Mouse (Mus musculus) ES-Bruce4 (cell line): ENCODE data around the gene Noc2l. TPM values are rescaled to one million over a fixed set of nuclear protein-coding genes. Genes with fewer than 3 reads are reported as not detected.

Experiments used
- H3K27ac ChIP-seq: 2 replicates; pipeline ENCODE4 v1.5.1; 2012; ENCODE audit warnings: low read length, inconsistent platforms; ENCODE audit not compliant: insufficient read depth
- H3K27me3 ChIP-seq: 2 replicates; pipeline ENCODE4 v1.6.1; 2012; ENCODE audit warnings: mild to moderate bottlenecking, low read length, inconsistent platforms; ENCODE audit not compliant: control insufficient read depth, poor library complexity, insufficient read depth, severe bottlenecking
- H3K36me3 ChIP-seq: 2 replicates; pipeline ENCODE4 v1.6.1; 2012; ENCODE audit warnings: inconsistent platforms, mild to moderate bottlenecking, low read length, moderate library complexity; ENCODE audit not compliant: control insufficient read depth, poor library complexity, insufficient read depth, severe bottlenecking
- H3K4me1 ChIP-seq: one replicate; pipeline ENCODE4 v1.8.1; 2011; ENCODE audit warnings: low read length; ENCODE audit not compliant: control insufficient read depth, insufficient read depth
- H3K4me3 ChIP-seq: 2 replicates; pipeline ENCODE4 v1.5.1; 2011; ENCODE audit warnings: low read depth, mild to moderate bottlenecking, low read length
- H3K9ac ChIP-seq: 2 replicates; pipeline ENCODE4 v1.6.1; 2012; ENCODE audit warnings: low read depth, mild to moderate bottlenecking, inconsistent platforms; ENCODE audit not compliant: poor library complexity, severe bottlenecking
- H3K9me3 ChIP-seq: replicated peaks from 2 replicates; pipeline ENCODE4 v1.6.1; 2012; ENCODE audit warnings: mild to moderate bottlenecking, low read length, inconsistent platforms; ENCODE audit not compliant: control insufficient read depth, poor library complexity, insufficient read depth, severe bottlenecking
- CTCF ChIP-seq: IDR thresholded peaks from one replicate; pipeline ENCODE4 v1.8.1; 2011; ENCODE audit warnings: low read depth, low read length
- EP300 ChIP-seq: IDR thresholded peaks from 2 replicates; pipeline ENCODE4 v1.6.1; 2011; ENCODE audit warnings: low read depth, low read length; ENCODE audit not compliant: insufficient read depth
- POLR2A ChIP-seq: IDR thresholded peaks from one replicate; pipeline ENCODE4 v1.8.1; 2011; ENCODE audit warnings: low read length; ENCODE audit not compliant: insufficient read depth
- polyA plus RNA-seq: library from polyadenylated mRNA; stranded (reverse); fragments of >200 nt; gene quantifications from 2 replicates; pipeline ENCODE4 v1.2.4, GENCODE M21; 2011; ENCODE audit warnings: low read depth; ENCODE audit not compliant: missing spikeins, insufficient read depth, insufficient read length

Noc2l gene
- polyA plus RNA-seq, 1 experiment, result 138 TPM

DNA sequence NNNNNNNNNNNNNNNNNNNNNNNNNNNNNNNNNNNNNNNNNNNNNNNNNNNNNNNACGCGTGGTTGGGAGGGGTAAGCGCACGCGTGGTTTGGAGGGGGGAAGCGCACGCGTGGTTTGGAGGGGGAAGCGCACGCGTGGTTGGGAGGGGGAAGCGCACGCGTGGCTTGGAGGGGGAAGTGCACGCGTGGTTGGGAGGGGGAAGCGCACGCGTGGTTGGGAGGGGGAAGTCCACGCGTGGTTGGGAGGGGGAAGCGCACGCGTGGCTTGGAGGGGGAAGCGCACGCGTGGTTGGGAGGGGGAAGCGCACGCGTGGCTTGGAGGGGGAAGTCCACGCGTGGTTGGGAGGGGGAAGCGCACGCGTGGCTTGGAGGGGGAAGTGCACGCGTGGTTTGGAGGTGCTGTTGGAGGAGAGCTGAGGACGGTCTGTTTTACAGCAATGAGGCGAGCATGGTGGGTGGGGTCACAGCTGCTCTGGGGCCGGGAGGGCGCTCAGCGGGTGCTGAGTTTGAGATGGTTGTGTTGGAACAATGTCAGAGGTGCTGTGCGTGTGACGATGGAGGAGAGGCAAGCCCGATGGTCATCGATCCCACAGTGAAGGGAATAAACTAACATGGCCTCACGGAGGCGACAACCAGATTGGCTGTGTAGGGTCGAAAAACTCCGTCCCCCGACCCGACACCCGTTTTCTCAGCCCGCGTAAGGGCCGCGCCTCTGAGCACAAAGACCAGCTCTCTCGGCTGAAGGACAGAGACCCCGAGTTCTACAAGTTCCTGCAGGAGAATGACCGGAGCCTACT is 1.0 kb downstream of the Noc2l start:
- Histone ChIP-seq H3K36me3 (peaks cover 44% of the 10 kb centered on the region), H3K4me3 (peak overlapping the region; percentile 90), H3K9me3 (no peaks in the 10 kb centered on the region), H3K27ac (no peak overlapping the region), H3K9ac (peak overlapping the region; percentile 93), H3K27me3 (no peaks in the 10 kb centered on the region), H3K4me1 (no peaks in the 10 kb centered on the region)
- no peak for TF ChIP-seq POLR2A
- no peak for TF ChIP-seq EP300
- TF ChIP-seq CTCF, result no peak

DNA sequence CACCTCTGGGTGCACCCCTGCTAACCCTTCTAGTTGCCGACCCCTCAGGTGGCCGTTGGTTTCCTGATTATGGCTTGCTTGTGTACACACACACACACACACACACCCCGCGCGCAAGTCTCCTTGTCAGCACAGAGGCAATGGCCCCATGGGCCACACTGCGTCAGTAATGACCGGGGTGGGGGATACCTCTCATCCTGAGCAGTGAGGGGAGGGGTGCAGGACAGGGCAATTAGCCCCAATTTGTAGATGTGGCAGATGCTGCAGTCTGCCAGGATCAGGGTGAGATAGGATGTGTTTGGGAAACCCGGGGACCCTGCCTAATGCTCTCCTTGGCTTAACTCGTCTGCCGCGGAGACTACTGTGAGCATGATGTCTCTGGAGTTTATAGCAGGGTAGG is 13.8 kb downstream of the Noc2l start:
- TF ChIP-seq EP300 (no peak), CTCF (no peak), POLR2A (no peak)

DNA sequence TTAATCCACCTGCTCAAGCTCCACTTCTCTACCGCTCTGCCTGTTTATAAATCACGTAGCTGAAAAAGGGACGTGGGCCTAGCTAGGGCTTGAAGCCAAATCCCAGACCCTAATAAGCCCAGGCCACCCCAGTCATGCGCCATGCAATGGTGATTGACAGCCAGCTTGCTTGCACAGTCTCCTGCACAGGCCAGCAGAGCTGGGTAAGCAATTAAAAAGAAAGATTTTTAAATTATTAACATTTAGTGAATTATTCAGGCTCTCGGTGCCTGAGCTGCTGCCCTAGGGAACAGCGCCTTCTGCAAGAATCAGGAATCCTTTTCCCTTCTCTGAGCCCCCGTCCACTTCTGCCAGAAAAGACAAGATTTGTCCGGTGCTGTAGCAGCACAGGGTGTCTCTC is 15.3 kb downstream of the Noc2l start:
- Histone ChIP-seq H3K9ac (no peak overlapping the region), H3K36me3 (peaks cover 29% of the 10 kb centered on the region), H3K4me3 (no peak overlapping the region), H3K9me3 (peaks cover 6% of the 10 kb centered on the region), H3K4me1 (no peaks in the 10 kb centered on the region), H3K27me3 (no peaks in the 10 kb centered on the region), H3K27ac (no peak overlapping the region)
- TF ChIP-seq CTCF (no peak), EP300 (no peak), POLR2A (no peak)

More for the DNA sequence above, 13.8 kb downstream of the Noc2l start:
- Histone ChIP-seq H3K36me3 (peaks cover 43% of the 10 kb centered on the region), H3K27me3 (no peaks in the 10 kb centered on the region), H3K9ac (no peak overlapping the region), H3K4me3 (no peak overlapping the region), H3K9me3 (peaks cover 6% of the 10 kb centered on the region), H3K4me1 (no peaks in the 10 kb centered on the region), H3K27ac (no peak overlapping the region)

DNA sequence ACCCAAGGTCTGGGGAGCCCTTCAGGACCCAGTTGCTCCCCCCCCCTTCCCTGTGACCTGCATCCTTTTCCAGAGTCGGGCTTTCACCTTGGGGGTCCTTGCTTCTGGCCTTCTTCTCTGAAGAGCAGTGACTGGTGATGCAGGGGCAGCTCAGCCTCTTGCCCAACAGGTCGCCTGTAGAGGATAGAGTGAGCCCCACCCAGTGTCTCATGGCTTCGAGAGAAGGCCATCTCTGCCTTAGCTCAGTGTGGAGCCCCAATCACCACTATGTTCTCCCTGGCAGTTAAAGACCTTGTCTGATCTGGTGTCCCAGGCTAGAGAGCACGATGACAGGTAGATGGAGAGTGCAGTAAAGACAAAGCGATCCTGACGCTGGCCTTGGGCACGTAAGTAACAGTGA is 16.3 kb downstream of the Noc2l start:
- no peak overlapping the region for H3K4me3 ChIP-seq
- H3K4me1 ChIP-seq, result no peaks in the 10 kb centered on the region
- H3K27ac ChIP-seq, result no peak overlapping the region
- H3K9ac ChIP-seq, result no peak overlapping the region
- H3K27me3 ChIP-seq, result no peaks in the 10 kb centered on the region
- H3K36me3 ChIP-seq, result peaks cover 19% of the 10 kb centered on the region
- TF ChIP-seq EP300 (no peak), POLR2A (no peak), CTCF (no peak)
- H3K9me3 ChIP-seq, result peaks cover 6% of the 10 kb centered on the region

DNA sequence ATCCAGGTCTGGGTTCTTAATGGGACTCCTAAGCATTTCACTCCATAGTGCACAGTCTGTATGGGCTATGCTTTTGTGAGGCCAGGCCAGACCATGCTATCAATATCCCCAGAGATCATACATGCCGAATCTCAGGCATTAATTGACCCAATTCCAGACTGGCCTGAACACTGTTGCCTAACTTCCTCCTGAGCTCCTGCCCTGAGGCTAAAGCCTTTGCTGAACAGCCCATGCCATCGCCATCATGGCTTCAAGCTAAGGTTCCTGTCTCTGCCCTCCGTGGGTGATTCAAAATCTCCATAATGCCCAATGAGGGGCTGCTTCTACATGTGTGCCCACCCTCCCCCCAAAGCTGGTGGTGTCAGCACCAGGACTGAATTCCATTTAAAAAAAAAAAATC is 16.8 kb downstream of the Noc2l start:
- no peaks in the 10 kb centered on the region for H3K27me3 ChIP-seq
- H3K4me3 ChIP-seq, result no peak overlapping the region

DNA sequence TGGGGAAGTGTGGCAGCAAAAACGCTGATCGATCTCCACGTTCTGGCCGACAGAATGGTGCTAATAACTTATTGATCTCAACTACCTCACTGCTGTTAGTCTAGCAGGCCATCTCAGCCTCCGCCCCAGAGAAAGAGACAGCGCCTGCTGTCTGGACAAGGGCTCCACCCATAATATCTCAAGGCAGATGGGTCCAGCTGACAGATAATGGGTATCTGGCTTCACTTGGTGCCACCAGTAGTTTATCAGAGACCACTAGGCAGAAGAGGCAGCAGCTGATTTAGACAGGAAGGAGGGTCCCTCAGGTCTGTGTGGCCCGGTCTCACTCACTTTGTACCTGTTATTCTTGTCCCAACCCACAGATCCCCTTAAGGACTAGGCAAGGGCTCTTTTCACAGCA is 17.2 kb downstream of the Noc2l start:
- H3K9ac ChIP-seq, result no peak overlapping the region
- TF ChIP-seq EP300 (no peak), POLR2A (no peak), CTCF (no peak)
- H3K27ac ChIP-seq, result no peak overlapping the region
- H3K4me3 ChIP-seq, result no peak overlapping the region
- no peaks in the 10 kb centered on the region for H3K4me1 ChIP-seq
- H3K9me3 ChIP-seq, result peaks cover 5% of the 10 kb centered on the region
- no peaks in the 10 kb centered on the region for H3K27me3 ChIP-seq
- H3K36me3 ChIP-seq, result peaks cover 11% of the 10 kb centered on the region

More for the DNA sequence above, 16.8 kb downstream of the Noc2l start:
- H3K27ac ChIP-seq, result no peak overlapping the region
- no peak overlapping the region for H3K9ac ChIP-seq
- H3K4me1 ChIP-seq, result no peaks in the 10 kb centered on the region
- TF ChIP-seq CTCF (no peak), POLR2A (no peak), EP300 (no peak)
- H3K9me3 ChIP-seq, result peaks cover 6% of the 10 kb centered on the region
- H3K36me3 ChIP-seq, result peaks cover 15% of the 10 kb centered on the region
